16 mouse cellular contexts compared by ENCODE assay signal in the genomic region with DNA sequence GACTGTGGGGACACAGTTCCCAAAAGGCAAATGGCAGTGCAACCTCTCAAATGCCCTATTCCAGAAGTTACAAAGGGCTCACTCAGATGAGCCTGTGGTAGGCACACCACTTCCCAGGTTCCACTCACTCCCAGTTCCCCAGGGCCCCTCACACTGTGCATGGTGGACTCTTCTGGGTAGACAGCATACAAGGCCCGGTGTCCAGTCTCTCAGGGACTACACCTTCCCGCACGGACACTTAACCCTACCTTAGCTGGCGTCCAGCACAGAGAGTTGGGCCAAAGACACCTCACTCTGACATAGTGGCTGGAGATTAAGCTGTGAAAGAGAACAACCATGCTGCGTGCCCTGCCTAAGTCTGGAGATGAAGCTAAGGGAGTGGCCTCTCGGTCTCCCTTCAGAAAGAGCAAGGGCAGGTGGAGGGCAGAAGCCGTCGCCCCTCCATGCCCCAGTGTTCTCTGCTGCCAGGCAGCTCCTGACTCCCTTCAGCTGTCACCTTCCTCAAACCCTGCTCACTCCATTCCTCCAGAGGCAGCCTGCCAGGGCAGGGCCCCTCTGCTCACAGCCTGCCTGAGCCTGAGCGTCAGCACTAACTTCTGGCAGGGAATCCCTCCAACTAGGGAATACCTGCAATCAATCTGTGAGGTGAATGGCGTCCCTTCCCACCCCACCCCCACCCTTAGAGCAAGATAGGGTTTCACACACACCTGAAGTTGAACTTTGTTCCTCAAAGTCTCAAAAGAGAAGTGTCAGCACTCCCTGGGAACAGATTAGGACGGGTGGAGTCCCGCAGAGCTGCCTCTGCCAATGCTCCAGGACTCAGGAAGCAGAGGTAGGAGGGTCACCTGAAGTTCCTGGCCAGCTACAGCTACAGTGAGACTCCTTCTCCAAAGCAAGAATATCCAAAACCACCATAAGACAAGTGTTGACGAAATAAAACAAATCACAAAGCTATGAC. TPM values are rescaled to one million over a fixed set of nuclear protein-coding genes. Genes with fewer than 3 reads are reported as not detected.
DNase-seq lines count a peak whose midpoint lies in the region; ATAC-seq and TF ChIP-seq lines count a peak whose summit lies in the region.
"Had no signal": no experiment of that assay in that cellular context is flagged by ENCODE, and none has a peak within 500 bp of the region (broad histone marks: within the 10 kb centered on the region; RNA-seq: fewer than 3 reads in every experiment).

No protein-coding gene starts in this region.

- no peak for TF ChIP-seq POLR2A in lung, adult 2 months (IDR thresholded peaks at IDR 0.05; ENCODE audit: borderline replicate concordance, extremely low read depth, low read depth, low read length)

- no peak for TF ChIP-seq CTCF in gastrocnemius, adult 2 months (IDR thresholded peaks at IDR 0.05)
- TF ChIP-seq CTCF in lung, postnatal 0 days (IDR thresholded peaks at IDR 0.05), result no peak
- TF ChIP-seq CTCF in lung, adult 2 months (IDR thresholded peaks at IDR 0.05; ENCODE audit: insufficient read depth, low read length), result no peak

- WGBS in lung, postnatal 0 days, result 53% methylated on average over 13 of the region's 13 CpGs
- 66% methylated on average over 13 of the region's 13 CpGs for WGBS in lung, adult 2 months
- 64% methylated on average over 13 of the region's 13 CpGs for WGBS in limb, embryonic 10.5 days
- 80% methylated on average over 13 of the region's 13 CpGs for WGBS in hindbrain, embryonic 13.5 days

- no peaks in the 10 kb centered on the region for H3K9me3 ChIP-seq in lung, postnatal 0 days (ENCODE audit: low read length)
- H3K9me3 ChIP-seq in limb, embryonic 10.5 days (replicated peaks), result no peaks in the 10 kb centered on the region
- no peaks in the 10 kb centered on the region for H3K9me3 ChIP-seq in hindbrain, embryonic 13.5 days
- H3K9me3 ChIP-seq: forebrain, embryonic 13.5 days; midbrain, embryonic 15.5 days; neural tube, embryonic 13.5 days had no signal

- peaks cover 7% of the 10 kb centered on the region; the same call in 1 of the 2 replicates for H3K4me1 ChIP-seq in lung, postnatal 0 days (ENCODE audit: insufficient read depth, low read depth, low read length)
- H3K4me1 ChIP-seq in lung, adult 2 months (ENCODE audit: control insufficient read depth, insufficient read depth, low read length), result peaks cover 31% of the 10 kb centered on the region
- peaks cover 65% of the 10 kb centered on the region for H3K4me1 ChIP-seq in limb, embryonic 10.5 days
- H3K4me1 ChIP-seq in hindbrain, embryonic 13.5 days (replicated peaks), result peaks cover 45% of the 10 kb centered on the region

- H3K36me3 ChIP-seq in lung, postnatal 0 days (ENCODE audit: insufficient read depth, low read length), result no peaks in the 10 kb centered on the region
- peaks cover 13% of the 10 kb centered on the region for H3K36me3 ChIP-seq in limb, embryonic 10.5 days
- peaks cover 14% of the 10 kb centered on the region for H3K36me3 ChIP-seq in hindbrain, embryonic 13.5 days
- H3K36me3 ChIP-seq: midbrain, embryonic 15.5 days had no signal

- no peak overlapping the region for H3K4me2 ChIP-seq in lung, postnatal 0 days (replicated peaks; ENCODE audit: low read depth, low read length)
- no peak overlapping the region for H3K4me2 ChIP-seq in hindbrain, embryonic 13.5 days
- H3K4me2 ChIP-seq: forebrain, embryonic 13.5 days; midbrain, embryonic 15.5 days; neural tube, embryonic 13.5 days had no signal

- no peak overlapping the region for H3K9ac ChIP-seq in lung, postnatal 0 days (replicated peaks; ENCODE audit: low read depth)
- no peak overlapping the region for H3K9ac ChIP-seq in hindbrain, embryonic 13.5 days
- H3K9ac ChIP-seq: liver, postnatal 0 days; midbrain, embryonic 15.5 days; neural tube, embryonic 13.5 days had no signal

- intact Hi-C loops in gastrocnemius, adult 2 months (cut with DNase I), result no loop called here

- no peak for TF ChIP-seq EP300 in lung, postnatal 0 days (IDR thresholded peaks at IDR 0.05)

- no peaks in the 10 kb centered on the region for H3K27me3 ChIP-seq in lung, postnatal 0 days (replicated peaks; ENCODE audit: insufficient read depth, low read length)
- no peaks in the 10 kb centered on the region for H3K27me3 ChIP-seq in limb, embryonic 10.5 days (ENCODE audit: low read depth, poor library complexity, severe bottlenecking)
- H3K27me3 ChIP-seq in hindbrain, embryonic 13.5 days, result no peaks in the 10 kb centered on the region
- H3K27me3 ChIP-seq: forebrain, embryonic 13.5 days had no signal

- peak overlapping the region; percentile 24; the same call in 1 of the 2 replicates for H3K27ac ChIP-seq in gastrocnemius, adult 2 months
- no peak overlapping the region for H3K27ac ChIP-seq in lung, postnatal 0 days (ENCODE audit: low read length)
- peak overlapping the region; percentile 44 for H3K27ac ChIP-seq in limb, embryonic 10.5 days
- no peak overlapping the region for H3K27ac ChIP-seq in hindbrain, embryonic 13.5 days
- H3K27ac ChIP-seq: forebrain, embryonic 13.5 days; midbrain, embryonic 15.5 days had no signal

- H3K4me3 ChIP-seq in gastrocnemius, adult 2 months, result no peak overlapping the region
- H3K4me3 ChIP-seq in lung, postnatal 0 days (ENCODE audit: low read depth, low read length), result no peak overlapping the region
- no peak overlapping the region for H3K4me3 ChIP-seq in lung, adult 2 months (replicated peaks; ENCODE audit: extremely low read depth, low read depth, low read length)
- H3K4me3 ChIP-seq in limb, embryonic 10.5 days, result no peak overlapping the region
- no peak overlapping the region for H3K4me3 ChIP-seq in hindbrain, embryonic 13.5 days
- H3K4me3 ChIP-seq: forebrain, embryonic 13.5 days; midbrain, embryonic 15.5 days; neural tube, embryonic 13.5 days had no signal

- ATAC-seq in lung, postnatal 0 days, result peak; percentile 35; the same call in 1 of the 2 replicates
- no peak for ATAC-seq in hindbrain, embryonic 13.5 days (ENCODE audit: low FRiP score)
- ATAC-seq: activated CD4-positive, CD25-positive, alpha-beta regulatory T cell, adult 4 months; forebrain, embryonic 13.5 days; liver, postnatal 0 days; midbrain, embryonic 15.5 days had no signal

- no peak for DNase-seq in gastrocnemius, adult 2 months
- DNase-seq in gastrocnemius, postnatal 4 days (ENCODE audit: low spot score in 2 of 2), result no peak
- no peak for DNase-seq in lung, postnatal 0 days (ENCODE audit: low spot score)
- DNase-seq in lung, adult 2 months, result no peak
- no peak for DNase-seq in limb, embryonic 10.5 days (ENCODE audit: low spot score)
- no peak for DNase-seq in testis, postnatal 14 days (ENCODE audit: low spot score)
- no peak for DNase-seq in right cerebral cortex, adult 2 months (ENCODE audit: low spot score in 2 of 2)
- DNase-seq: cerebellum, adult 9-11 months; gastrocnemius, postnatal 25 days; liver, postnatal 0 days had no signal

RNA-seq across cellular contexts. Expression of a gene that starts 30.3 kb away (rescaled TPM):
- 10 to 100 TPM in 1 of 2 experiments, 1 to 10 TPM in 1; 4.5 to 10.8 TPM for total RNA-seq in gastrocnemius, adult 2 months (2021)
- total RNA-seq in gastrocnemius, postnatal 4 days (2021), result 10 to 100 TPM; 24.2 to 27.5 TPM
- polyA plus RNA-seq in lung, postnatal 0 days (2015; fragmentation: Nextera tagmentation; extraction: Ambion mirVana), result 9.4 and 11.1 TPM in 2 replicates
- polyA plus RNA-seq in lung, adult 2 months (2012; rRNA removed), result 36.3 and 38.6 TPM in 2 replicates
- 11.0 and 13.9 TPM in 2 replicates for polyA plus RNA-seq in limb, embryonic 10.5 days (2016; fragmentation: Nextera tagmentation; extraction: Ambion mirVana)
- 24.7 and 26.5 TPM in 2 replicates for polyA plus RNA-seq in hindbrain, embryonic 13.5 days (2015; fragmentation: Nextera tagmentation; extraction: Ambion mirVana)
- total RNA-seq: MEL had no signal

Comparison
In these comparisons a context has a peak if more than half of its experiments do, and no peak if none do; other contexts are left out.
1. H3K27ac ChIP-seq: peak in gastrocnemius, adult 2 months (single experiment) and limb, embryonic 10.5 days (single experiment); none in lung, postnatal 0 days (single experiment) and hindbrain, embryonic 13.5 days (single experiment).